Mouse (Mus musculus): ENCODE data around the gene Glrx2.

Gene Glrx2

GRCm38 (mm10) chr1:143738811-143739210 is 22.7 kb downstream of the Glrx2 start:
- Histone ChIP-seq H3K36me3 (ENCODE audit: insufficient read depth, low read length) (peaks cover 22% of the 10 kb centered on the region), H3K9me3 (ENCODE audit: low read length) (no peaks in the 10 kb centered on the region)
- no peak for TF ChIP-seq NANOG (IDR thresholded peaks at IDR 0.05; ENCODE audit: borderline replicate concordance, low read length)
- TF ChIP-seq CTCF (conservative IDR thresholded peaks at IDR 0.05; ENCODE audit: low read length): no peak
- TF ChIP-seq POU5F1 (IDR thresholded peaks at IDR 0.05; ENCODE audit: borderline replicate concordance, low read length): no peak

GRCm38 (mm10) chr1:143739361-143740350 is 23.5 kb downstream of the Glrx2 start:
- TF ChIP-seq CTCF (conservative IDR thresholded peaks at IDR 0.05; ENCODE audit: low read length) (no peak), NANOG (IDR thresholded peaks at IDR 0.05; ENCODE audit: borderline replicate concordance, low read length) (no peak), POU5F1 (IDR thresholded peaks at IDR 0.05; ENCODE audit: borderline replicate concordance, low read length) (no peak)
- H3K36me3 ChIP-seq (ENCODE audit: insufficient read depth, low read length): peaks cover 22% of the 10 kb centered on the region
- H3K9me3 ChIP-seq (ENCODE audit: low read length): no peaks in the 10 kb centered on the region
- H3K4me3 ChIP-seq (replicated peaks; ENCODE audit: low read length): peak overlapping the region; percentile 85
- 0 out of 2 replicates have a peak, but pooled peaks cover 4% of the 10 kb centered on the region for H3K27me3 ChIP-seq (ENCODE audit: insufficient read depth, low read length)
- peaks cover 52% of the 10 kb centered on the region for H3K4me1 ChIP-seq (replicated peaks; ENCODE audit: low read depth, low read length)

More at GRCm38 (mm10) chr1:143738811-143739210, 22.7 kb downstream of the Glrx2 start:
- 0 out of 2 replicates have a peak, but pooled peaks cover 4% of the 10 kb centered on the region for H3K27me3 ChIP-seq (ENCODE audit: insufficient read depth, low read length)
- H3K4me1 ChIP-seq (replicated peaks; ENCODE audit: low read depth, low read length): peaks cover 54% of the 10 kb centered on the region
- peak overlapping the region; percentile 85 for H3K4me3 ChIP-seq (replicated peaks; ENCODE audit: low read length)

DNA sequence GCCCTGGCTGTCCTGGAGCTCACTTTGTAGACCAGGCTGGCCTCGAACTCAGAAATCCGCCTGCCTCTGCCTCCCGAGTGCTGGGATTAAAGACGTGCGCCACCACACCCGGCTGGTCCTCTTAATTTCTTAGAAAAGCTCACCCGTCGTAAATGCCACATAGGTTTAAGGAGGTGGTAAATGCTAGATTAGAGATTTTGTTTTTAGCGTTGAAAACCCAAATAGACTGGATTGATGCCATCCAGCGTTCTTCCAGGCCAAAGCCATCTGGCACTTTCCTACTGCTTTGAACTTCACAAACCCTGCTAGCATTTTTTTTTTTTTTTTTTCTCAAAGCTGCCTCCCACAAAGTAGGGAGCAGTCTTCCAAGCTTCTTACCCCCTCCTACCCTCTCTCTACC is 24.4 kb downstream of the Glrx2 start:
- peaks cover 26% of the 10 kb centered on the region for H3K36me3 ChIP-seq (ENCODE audit: insufficient read depth, low read length)
- no peak for TF ChIP-seq NANOG (IDR thresholded peaks at IDR 0.05; ENCODE audit: borderline replicate concordance, low read length)
- no peak for TF ChIP-seq POU5F1 (IDR thresholded peaks at IDR 0.05; ENCODE audit: borderline replicate concordance, low read length)
- TF ChIP-seq CTCF (conservative IDR thresholded peaks at IDR 0.05; ENCODE audit: low read length): no peak
- no peak overlapping the region; the same call in 1 of the 2 replicates for H3K4me3 ChIP-seq (replicated peaks; ENCODE audit: low read length)
- H3K4me1 ChIP-seq (replicated peaks; ENCODE audit: low read depth, low read length): peaks cover 53% of the 10 kb centered on the region
- 0 out of 2 replicates have a peak, but pooled peaks cover 4% of the 10 kb centered on the region for H3K27me3 ChIP-seq (ENCODE audit: insufficient read depth, low read length)
- no peaks in the 10 kb centered on the region for H3K9me3 ChIP-seq (ENCODE audit: low read length)

DNA sequence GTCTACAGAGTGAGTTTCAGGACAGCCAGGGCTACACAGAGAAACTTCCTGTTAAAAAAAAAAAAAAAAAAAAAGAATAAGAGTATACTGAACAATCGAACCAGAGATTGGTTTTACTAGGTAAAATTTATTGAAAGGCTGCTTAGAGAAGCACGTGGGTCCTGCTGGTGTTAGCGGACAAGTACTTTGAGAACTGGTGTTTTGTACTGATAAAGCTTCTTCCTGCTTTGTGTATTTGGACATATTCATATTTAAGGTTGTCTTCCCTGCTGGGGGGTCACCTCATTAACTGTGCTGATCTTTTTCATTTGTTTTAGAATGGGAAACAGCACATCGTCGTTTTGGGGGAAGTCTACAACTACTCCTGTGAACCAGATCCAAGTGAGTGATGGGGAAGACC is 25.2 kb downstream of the Glrx2 start:
- Histone ChIP-seq H3K4me1 (replicated peaks; ENCODE audit: low read depth, low read length) (peaks cover 59% of the 10 kb centered on the region), H3K4me3 (replicated peaks; ENCODE audit: low read length) (no peak overlapping the region), H3K27me3 (ENCODE audit: insufficient read depth, low read length) (0 out of 2 replicates have a peak, but pooled peaks cover 4% of the 10 kb centered on the region), H3K9me3 (ENCODE audit: low read length) (no peaks in the 10 kb centered on the region), H3K36me3 (ENCODE audit: insufficient read depth, low read length) (peaks cover 26% of the 10 kb centered on the region)
- no peak for TF ChIP-seq CTCF (conservative IDR thresholded peaks at IDR 0.05; ENCODE audit: low read length)
- no peak for TF ChIP-seq NANOG (IDR thresholded peaks at IDR 0.05; ENCODE audit: borderline replicate concordance, low read length)
- TF ChIP-seq POU5F1 (IDR thresholded peaks at IDR 0.05; ENCODE audit: borderline replicate concordance, low read length): no peak

DNA sequence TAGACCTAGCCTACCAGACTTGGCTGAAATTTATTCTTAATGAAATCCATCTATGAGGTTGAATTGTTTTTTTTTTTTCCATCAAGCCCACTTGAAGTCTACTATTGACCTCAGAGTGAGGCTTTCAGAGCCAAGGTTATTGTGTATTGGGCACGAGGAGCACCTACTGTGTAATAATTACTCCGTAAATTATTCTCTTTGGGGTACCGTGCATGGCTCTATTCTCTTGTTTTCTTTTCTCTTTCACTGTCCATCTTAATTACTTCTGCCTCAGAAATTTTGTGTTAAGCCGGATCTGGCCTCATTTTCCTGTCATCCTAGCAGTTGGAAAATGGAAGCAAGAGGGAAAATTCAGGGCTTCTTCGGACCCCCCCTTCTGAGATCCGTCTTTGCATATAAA is 26.0 kb downstream of the Glrx2 start:
- TF ChIP-seq POU5F1 (IDR thresholded peaks at IDR 0.05; ENCODE audit: borderline replicate concordance, low read length) (no peak), CTCF (conservative IDR thresholded peaks at IDR 0.05; ENCODE audit: low read length) (no peak), NANOG (IDR thresholded peaks at IDR 0.05; ENCODE audit: borderline replicate concordance, low read length) (no peak)
- no peak overlapping the region for H3K4me3 ChIP-seq (replicated peaks; ENCODE audit: low read length)
- 0 out of 2 replicates have a peak, but pooled peaks cover 4% of the 10 kb centered on the region for H3K27me3 ChIP-seq (ENCODE audit: insufficient read depth, low read length)
- H3K9me3 ChIP-seq (ENCODE audit: low read length): no peaks in the 10 kb centered on the region
- H3K36me3 ChIP-seq (ENCODE audit: insufficient read depth, low read length): peaks cover 31% of the 10 kb centered on the region
- peaks cover 58% of the 10 kb centered on the region for H3K4me1 ChIP-seq (replicated peaks; ENCODE audit: low read depth, low read length)

GRCm38 (mm10) chr1:143745871-143746270 is 29.7 kb downstream of the Glrx2 start:
- H3K36me3 ChIP-seq (ENCODE audit: insufficient read depth, low read length): peaks cover 43% of the 10 kb centered on the region
- TF ChIP-seq POU5F1 (IDR thresholded peaks at IDR 0.05; ENCODE audit: borderline replicate concordance, low read length): no peak
- no peak for TF ChIP-seq NANOG (IDR thresholded peaks at IDR 0.05; ENCODE audit: borderline replicate concordance, low read length)
- no peak for TF ChIP-seq CTCF (conservative IDR thresholded peaks at IDR 0.05; ENCODE audit: low read length)
- H3K4me1 ChIP-seq (replicated peaks; ENCODE audit: low read depth, low read length): peaks cover 45% of the 10 kb centered on the region

DNA sequence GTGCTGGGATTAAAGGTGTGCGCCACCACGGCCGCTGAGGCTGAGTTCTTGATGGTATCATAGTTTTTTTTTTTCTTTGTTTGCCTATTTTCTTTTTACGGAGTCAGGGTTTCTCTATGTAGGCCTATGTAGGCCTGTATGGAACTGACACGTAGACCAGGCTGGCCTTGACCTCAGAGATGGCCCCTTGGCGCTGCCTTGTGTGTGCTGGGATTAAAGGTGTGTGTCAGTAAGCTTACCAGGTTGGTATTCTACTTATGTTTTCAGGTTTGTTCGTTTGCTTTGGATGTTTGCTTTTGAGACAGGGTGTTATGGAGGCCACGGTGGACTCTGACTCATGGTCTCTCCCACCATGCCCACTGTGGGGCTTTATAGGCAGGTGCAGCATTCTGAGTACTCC is 46.0 kb downstream of the Glrx2 start:
- Histone ChIP-seq H3K4me1 (replicated peaks; ENCODE audit: low read depth, low read length) (no peaks in the 10 kb centered on the region), H3K27me3 (ENCODE audit: insufficient read depth, low read length) (no peaks in the 10 kb centered on the region)
- TF ChIP-seq NANOG (IDR thresholded peaks at IDR 0.05; ENCODE audit: borderline replicate concordance, low read length): no peak
- TF ChIP-seq CTCF (conservative IDR thresholded peaks at IDR 0.05; ENCODE audit: low read length): no peak
- TF ChIP-seq POU5F1 (IDR thresholded peaks at IDR 0.05; ENCODE audit: borderline replicate concordance, low read length): no peak

More at GRCm38 (mm10) chr1:143745871-143746270, 29.7 kb downstream of the Glrx2 start:
- no peak overlapping the region for H3K4me3 ChIP-seq (replicated peaks; ENCODE audit: low read length)
- H3K9me3 ChIP-seq (ENCODE audit: low read length): no peaks in the 10 kb centered on the region
- H3K27me3 ChIP-seq (ENCODE audit: insufficient read depth, low read length): no peaks in the 10 kb centered on the region

DNA sequence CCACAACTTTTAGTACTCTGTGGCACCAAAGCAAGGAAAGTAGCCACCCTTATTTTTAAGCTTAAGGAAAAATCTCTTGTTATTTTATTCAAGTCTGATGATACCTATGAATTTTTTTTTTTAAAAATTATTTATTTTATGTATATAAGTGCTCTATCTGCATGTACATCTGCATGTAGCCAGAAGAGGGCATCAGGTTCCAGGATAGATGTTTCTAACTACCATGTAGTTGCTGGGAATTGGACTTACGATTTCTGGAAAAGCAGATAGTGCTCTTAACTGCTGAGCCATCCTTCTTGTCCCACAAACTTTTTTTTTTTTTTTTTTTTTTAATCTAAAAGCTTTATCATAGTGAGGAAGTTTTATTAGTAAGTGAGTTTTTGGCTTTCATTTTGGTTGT is 48.3 kb downstream of the Glrx2 start:
- Histone ChIP-seq H3K27me3 (ENCODE audit: insufficient read depth, low read length) (no peaks in the 10 kb centered on the region), H3K4me1 (replicated peaks; ENCODE audit: low read depth, low read length) (no peaks in the 10 kb centered on the region), H3K9me3 (ENCODE audit: low read length) (no peaks in the 10 kb centered on the region), H3K36me3 (ENCODE audit: insufficient read depth, low read length) (peaks cover 36% of the 10 kb centered on the region), H3K4me3 (replicated peaks; ENCODE audit: low read length) (no peak overlapping the region)
- no peak for TF ChIP-seq POU5F1 (IDR thresholded peaks at IDR 0.05; ENCODE audit: borderline replicate concordance, low read length)
- no peak for TF ChIP-seq NANOG (IDR thresholded peaks at IDR 0.05; ENCODE audit: borderline replicate concordance, low read length)
- TF ChIP-seq CTCF (conservative IDR thresholded peaks at IDR 0.05; ENCODE audit: low read length): no peak

More for the DNA sequence above, 46.0 kb downstream of the Glrx2 start:
- no peak overlapping the region for H3K4me3 ChIP-seq (replicated peaks; ENCODE audit: low read length)
- peaks cover 51% of the 10 kb centered on the region for H3K36me3 ChIP-seq (ENCODE audit: insufficient read depth, low read length)
- no peaks in the 10 kb centered on the region for H3K9me3 ChIP-seq (ENCODE audit: low read length)
